Mouse (Mus musculus): ENCODE measurements around the gene Ccl4.

Gene Ccl4

GRCm38 (mm10) chr11:83671743-83672142, 9.4 kb downstream of the Ccl4 start:
- no peak for DNase-seq (ENCODE audit: low read depth, low spot score)

DNA sequence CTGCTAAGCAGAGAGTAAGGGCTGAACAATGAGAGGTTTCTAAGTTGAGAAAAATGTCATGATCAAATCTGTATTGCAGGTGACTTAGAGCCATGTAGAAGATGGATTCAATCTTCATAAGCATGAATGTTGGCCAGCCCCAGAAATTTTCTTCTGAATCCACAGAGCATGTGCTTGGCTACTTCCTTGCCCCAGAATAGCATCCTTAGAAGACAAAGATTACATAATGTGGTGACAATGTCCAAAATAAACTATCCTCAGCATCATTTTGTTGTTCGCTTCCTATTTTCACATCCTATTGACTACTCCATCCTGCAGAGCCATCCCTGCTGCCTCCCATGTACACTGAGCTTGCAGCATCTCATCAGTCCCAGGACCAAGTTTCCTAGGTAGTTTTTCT, 13.3 kb downstream of the Ccl4 start:
- DNase-seq (ENCODE audit: low read depth, low spot score): no peak

DNA sequence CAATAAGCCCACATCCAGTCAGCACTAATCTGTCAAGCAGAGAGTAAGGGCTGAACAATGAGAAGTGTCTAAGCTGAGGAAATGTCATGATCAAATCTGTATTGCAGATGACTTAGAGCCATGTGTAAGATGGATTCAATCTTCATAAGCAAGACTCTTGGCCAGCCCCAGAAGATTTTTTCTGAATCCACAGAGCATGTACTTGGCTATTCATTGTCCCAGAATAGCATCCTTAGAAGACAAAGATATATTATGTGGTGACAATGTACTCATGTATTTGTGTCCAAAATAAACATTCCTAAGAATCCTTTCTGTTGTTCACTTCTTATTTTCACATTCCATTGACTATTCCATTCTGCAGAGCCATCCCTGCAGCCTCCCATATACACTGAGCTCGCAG, 27.5 kb downstream of the Ccl4 start:
- DNase-seq (ENCODE audit: low read depth, low spot score): no peak

DNA sequence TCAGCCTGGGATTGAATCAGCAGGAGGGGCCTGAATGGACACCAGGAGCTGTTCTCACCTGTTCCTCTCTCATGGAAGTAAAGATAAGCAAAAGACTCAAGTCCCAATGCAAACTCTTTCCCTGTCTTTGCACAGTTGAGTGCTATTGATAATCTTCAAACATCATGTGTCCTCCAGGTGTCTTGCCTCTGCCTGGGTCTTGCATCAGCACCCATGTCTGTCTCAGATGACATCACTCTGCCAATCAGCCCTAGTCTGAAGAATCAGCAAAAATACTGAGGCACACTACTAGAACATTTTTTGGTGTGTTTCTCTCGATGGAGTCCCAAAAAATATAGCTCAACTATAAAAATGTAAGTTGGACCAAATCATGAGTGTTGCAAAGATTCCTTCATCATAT, 29.6 kb downstream of the Ccl4 start:
- DNase-seq (ENCODE audit: low read depth, low spot score): no peak

DNA sequence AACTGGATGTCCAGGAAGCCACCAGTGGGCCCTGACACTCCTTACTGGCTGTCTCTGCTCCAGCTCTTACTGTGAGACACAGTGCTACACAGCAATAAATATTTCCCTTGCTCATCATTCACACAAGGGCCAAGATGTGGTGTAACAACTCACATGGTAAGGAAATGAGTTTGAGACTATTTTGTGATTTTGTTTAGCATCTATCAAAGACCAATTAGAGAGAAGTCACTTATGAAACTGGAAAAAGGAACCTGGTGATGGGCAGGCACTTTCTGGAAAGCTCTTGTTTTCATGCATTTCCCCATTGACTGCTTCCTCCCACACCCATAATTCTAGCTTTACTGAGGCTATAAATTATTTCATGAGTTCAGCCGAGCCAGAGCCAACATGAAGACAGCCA, 41.3 kb downstream of the Ccl4 start, which contains the start of gene Wfdc17:
TSS of gene Wfdc17 (plus strand) at position 287 of the 400 bp plus-strand sequence.
- DNase-seq (ENCODE audit: low read depth, low spot score): no peak

DNA sequence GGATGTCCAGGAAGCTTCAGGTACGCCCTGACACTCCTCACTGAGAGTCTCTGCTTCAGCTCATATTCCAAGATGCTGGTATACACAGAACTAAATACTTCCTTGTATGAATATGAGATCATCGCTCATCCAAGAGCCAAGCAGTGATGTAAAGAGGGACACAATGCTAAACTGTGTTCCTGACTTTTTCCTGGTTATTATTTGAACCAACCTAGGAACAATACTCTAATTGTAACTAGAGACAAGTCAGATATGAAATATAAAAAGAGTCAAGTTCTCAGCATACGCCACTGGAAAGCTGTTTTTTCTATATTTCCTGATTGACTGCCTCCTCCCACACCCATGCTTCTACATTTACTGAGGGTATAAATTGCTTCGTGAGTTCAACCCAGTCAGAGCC, 46.3 kb downstream of the Ccl4 start, which contains the start of gene Wfdc18:
TSS of gene Wfdc18 (plus strand) at position 301 of the 400 bp plus-strand sequence.
- no peak for DNase-seq (ENCODE audit: low read depth, low spot score)

DNA sequence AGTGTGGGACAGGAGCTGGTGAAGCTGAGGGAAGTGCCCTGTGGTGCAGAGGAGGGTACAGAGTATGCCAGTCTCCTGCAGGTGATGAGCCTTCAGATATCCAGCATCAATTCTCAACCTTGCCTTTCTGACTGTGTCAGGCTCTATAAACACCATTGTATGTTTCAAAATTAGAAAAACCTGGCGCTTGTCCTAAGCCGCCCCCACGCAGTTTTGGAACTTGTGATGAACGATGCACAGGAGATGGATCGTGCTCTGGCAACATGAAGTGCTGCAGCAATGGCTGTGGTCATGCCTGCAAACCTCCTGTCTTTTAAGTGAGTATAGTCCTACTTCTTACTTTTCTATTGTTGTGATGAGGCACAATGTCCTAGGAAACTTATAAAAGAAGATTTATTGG, 47.3 kb downstream of the Ccl4 start:
- no peak for DNase-seq (ENCODE audit: low read depth, low spot score)

DNA sequence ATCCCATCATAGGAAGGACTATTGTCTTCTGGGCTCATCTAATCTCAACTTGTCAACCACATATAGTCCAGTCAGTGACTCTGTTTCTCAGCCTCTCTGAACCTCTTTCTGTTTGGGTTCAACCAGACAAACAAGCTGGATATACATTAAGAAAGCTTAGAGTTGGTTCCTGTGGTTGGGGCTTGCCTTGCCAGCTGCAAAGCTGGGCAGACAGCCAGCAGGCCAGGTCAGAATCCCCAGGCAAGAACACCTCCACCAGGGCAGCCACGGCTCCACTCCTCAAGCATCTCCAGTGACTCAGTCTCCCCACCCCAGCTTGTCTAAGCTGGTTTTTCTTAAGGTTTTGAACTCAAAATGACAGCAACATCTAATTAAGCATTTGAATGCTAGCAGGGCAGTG, 50.3 kb downstream of the Ccl4 start:
- no peak for DNase-seq (ENCODE audit: low read depth, low spot score)

GRCm38 (mm10) chr11:83713925-83714324, 51.5 kb downstream of the Ccl4 start:
- no peak for DNase-seq (ENCODE audit: low read depth, low spot score)

Measured in WW6 (cell line).